Mouse (Mus musculus): ENCODE measurements at regions not wholly inside any gene's neighbourhood (a gene's known extent, or its start where the extent isn't known, plus 50 kb on each side); places are given as distances from the start of the nearest gene placed in this dataset.
A peak's percentile ranks its signal among the peaks of the same experiment; 100 is the strongest.

GRCm38 (mm10) chr1:99124796-99125195, 647.8 kb upstream of the Cntnap5b start:
- DNase-seq (ENCODE audit: low spot score in 2 of 2) = peak in 1 of 2 experiments; percentile 7

- DNase-seq (ENCODE audit: low spot score in 2 of 2) = no peak
Measured at GRCm38 (mm10) chr1:99134129-99134528, 638.4 kb upstream of the Cntnap5b start.

- no peak for DNase-seq (ENCODE audit: low spot score in 2 of 2)
Measured at GRCm38 (mm10) chr1:99137516-99137915, 635.0 kb upstream of the Cntnap5b start.

- DNase-seq (ENCODE audit: low spot score in 2 of 2) = no peak
Measured at GRCm38 (mm10) chr1:99160620-99161019, 611.9 kb upstream of the Cntnap5b start.
